Mouse (Mus musculus) cerebellum, adult 2 months (tissue): Measurements from ENCODE around the gene Rrm2.

Source experiments
- CTCF ChIP-seq: fragments of 200-500 bp; IDR thresholded peaks from 2 replicates; pipeline ENCODE4 v1.5.1; 2011; ENCODE audit warnings: low read depth, mild to moderate bottlenecking, control low read depth, low read length, moderate library complexity, borderline replicate concordance; ENCODE audit not compliant: insufficient read depth
- POLR2A ChIP-seq: fragments of 200-500 bp; IDR thresholded peaks from 2 replicates; pipeline ENCODE4 v1.6.1; 2011; ENCODE audit warnings: low read length, control low read depth, borderline replicate concordance; ENCODE audit not compliant: insufficient read depth

- TF ChIP-seq POLR2A: no peak
- TF ChIP-seq CTCF: no peak
Measured at GRCm38 (mm10) chr12:24715268-24715896, 7.3 kb downstream of the Rrm2 start.
